Comparison of ENCODE assay signal across 9 mouse cellular contexts in the genomic region with DNA sequence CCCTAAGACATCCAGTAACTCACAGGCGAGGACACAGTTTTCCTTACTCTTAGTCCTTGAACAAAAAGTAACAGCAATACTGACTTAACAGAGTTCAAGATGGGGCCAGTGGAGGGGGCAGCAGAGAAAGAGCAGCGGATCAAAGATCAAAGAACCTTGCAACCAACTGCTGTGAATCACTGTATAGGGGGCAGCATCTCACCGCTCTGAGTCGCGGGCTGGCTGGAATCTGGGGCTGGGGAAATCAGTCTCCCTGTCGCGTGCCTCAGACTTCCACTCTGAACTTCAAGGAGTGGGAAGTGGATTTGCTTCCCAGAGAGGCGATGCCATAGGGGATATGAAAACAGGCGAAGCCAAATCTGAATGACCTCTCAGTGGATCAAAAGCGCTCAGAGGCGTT. TPM values are rescaled to one million over a fixed set of nuclear protein-coding genes. Genes with fewer than 3 reads are reported as not detected.
A peak's percentile ranks its signal among the peaks of the same experiment; 100 is the strongest.
DNase-seq lines count a peak whose midpoint lies in the region; ATAC-seq lines count a peak whose summit lies in the region.
"Had no signal": no experiment of that assay in that cellular context is flagged by ENCODE, and none has a peak within 500 bp of the region (broad histone marks: within the 10 kb centered on the region; RNA-seq: fewer than 3 reads in every experiment).

No protein-coding gene starts in this region.

- H3K27ac ChIP-seq in kidney, embryonic 14.5 days (ENCODE audit: low read depth, low read length): no peak overlapping the region
- H3K27ac ChIP-seq in heart, embryonic 14.5 days (replicated peaks in 1 of 2; ENCODE audit: control insufficient read depth in 1 of 2, insufficient read depth in 1 of 2, low read depth in 2 of 2, low read length in 2 of 2): peak overlapping the region in 1 of 2 experiments; percentile 59; a peak in 2 of 4 replicates
- H3K27ac ChIP-seq in neural tube, embryonic 12.5 days: no peak overlapping the region

- no peak for DNase-seq in kidney, adult 8-10 months
- DNase-seq in adrenal gland, postnatal 36 days: peak; percentile 38 to 65
- peak; percentile 36 for DNase-seq in liver
- DNase-seq in layer of hippocampus, postnatal 25 days (ENCODE audit: extremely low spot score in 1 of 2, low spot score in 1 of 2): no peak

- under 1% methylated on average over 11 of the region's 11 CpGs for WGBS in kidney, embryonic 14.5 days
- WGBS in heart, embryonic 14.5 days: 2% methylated on average over 11 of the region's 11 CpGs
- 1% methylated on average over 11 of the region's 11 CpGs for WGBS in neural tube, embryonic 12.5 days

- ATAC-seq in kidney, embryonic 14.5 days (ENCODE audit: low FRiP score, low TSS enrichment): no peak; the same call in 1 of the 2 replicates
- no peak for ATAC-seq in heart, embryonic 14.5 days (ENCODE audit: insufficient number of reproducible peaks, insufficient read depth, low FRiP score, low read depth)
- no peak for ATAC-seq in neural tube, embryonic 12.5 days (ENCODE audit: low FRiP score, low read depth)
- ATAC-seq in erythroid progenitor cell, adult 5-6 weeks (replicated peaks; ENCODE audit: low FRiP score, poor library complexity, severe bottlenecking): no peak
- ATAC-seq: Patski had no signal

- peak overlapping the region; percentile 94 for H3K4me2 ChIP-seq in kidney, embryonic 14.5 days (replicated peaks; ENCODE audit: low read depth, low read length)
- peak overlapping the region; percentile 77 for H3K4me2 ChIP-seq in heart, embryonic 14.5 days (ENCODE audit: low read length)
- peak overlapping the region; percentile 97 for H3K4me2 ChIP-seq in neural tube, embryonic 12.5 days (replicated peaks)

- no peak overlapping the region for H3K4me3 ChIP-seq in kidney, embryonic 14.5 days (ENCODE audit: low read length)
- peak overlapping the region; percentile 2 to 90; a peak in 3 of 4 replicates for H3K4me3 ChIP-seq in heart, embryonic 14.5 days (ENCODE audit: control insufficient read depth in 1 of 2, insufficient read depth in 1 of 2, low read depth in 1 of 2, low read length in 2 of 2)
- no peak overlapping the region for H3K4me3 ChIP-seq in neural tube, embryonic 12.5 days

- H3K36me3 ChIP-seq in kidney, embryonic 14.5 days (ENCODE audit: control insufficient read depth, insufficient read depth, low read length): no peaks in the 10 kb centered on the region
- H3K36me3 ChIP-seq in heart, embryonic 14.5 days (ENCODE audit: control insufficient read depth, insufficient read depth, low read length): no peaks in the 10 kb centered on the region
- H3K36me3 ChIP-seq in neural tube, embryonic 12.5 days: no peaks in the 10 kb centered on the region

- no peaks in the 10 kb centered on the region for H3K9me3 ChIP-seq in kidney, embryonic 14.5 days (ENCODE audit: control insufficient read depth, low read length)
- no peaks in the 10 kb centered on the region for H3K9me3 ChIP-seq in heart, embryonic 14.5 days (ENCODE audit: control insufficient read depth, low read length)
- H3K9me3 ChIP-seq in neural tube, embryonic 12.5 days: no peaks in the 10 kb centered on the region

- H3K27me3 ChIP-seq in kidney, embryonic 14.5 days (ENCODE audit: control insufficient read depth, insufficient read depth, low read length): no peaks in the 10 kb centered on the region; the same call in none of the 2 replicates
- no peaks in the 10 kb centered on the region for H3K27me3 ChIP-seq in heart, embryonic 14.5 days (ENCODE audit: control insufficient read depth, insufficient read depth, low read length)
- peaks cover 13% of the 10 kb centered on the region; the same call in 1 of the 2 replicates for H3K27me3 ChIP-seq in neural tube, embryonic 12.5 days (replicated peaks)

- no peak overlapping the region for H3K9ac ChIP-seq in kidney, embryonic 14.5 days (ENCODE audit: low read depth, low read length)
- peak overlapping the region; percentile 60 for H3K9ac ChIP-seq in heart, embryonic 14.5 days (ENCODE audit: low read length)
- no peak overlapping the region for H3K9ac ChIP-seq in neural tube, embryonic 12.5 days

- H3K4me1 ChIP-seq in kidney, embryonic 14.5 days (ENCODE audit: control insufficient read depth, insufficient read depth, low read length): 0 out of 2 replicates have a peak, but pooled peaks cover 13% of the 10 kb centered on the region
- H3K4me1 ChIP-seq in heart, embryonic 14.5 days (ENCODE audit: control insufficient read depth in 2 of 2, insufficient read depth in 2 of 2, low read length in 2 of 2): peaks cover 10 to 34% of the 10 kb centered on the region in 2 experiments
- H3K4me1 ChIP-seq in neural tube, embryonic 12.5 days: peaks cover 25% of the 10 kb centered on the region

RNA-seq across cellular contexts. Expression of a gene that starts 1.8 kb away (rescaled TPM):
- 3.1 and 3.3 TPM in 2 replicates for polyA plus RNA-seq in kidney, embryonic 14.5 days (2014; fragmentation: Nextera tagmentation; extraction: Ambion mirVana)
- 10 to 100 TPM; 18.7 to 20.1 TPM for total RNA-seq in adrenal gland, postnatal 36 days (2021)
- polyA plus RNA-seq in heart, embryonic 14.5 days (2014; fragmentation: Nextera tagmentation; extraction: Ambion mirVana): 10.5 and 10.9 TPM in 2 replicates
- 1.4 and 1.7 TPM in 2 replicates for polyA plus RNA-seq in neural tube, embryonic 12.5 days (2016; fragmentation: Nextera tagmentation; extraction: Ambion mirVana)
- 96.8 and 117 TPM in 2 replicates for total RNA-seq in erythroid progenitor cell, adult 5-6 weeks (2015; ENCODE audit: low replicate concordance)
- 70.0 and 92.0 TPM in 2 replicates for total RNA-seq in erythroid progenitor cell, adult 5-6 weeks (2017; ENCODE audit: low replicate concordance)
- total RNA-seq in layer of hippocampus, postnatal 25 days (2021): 10 to 100 TPM; 63.7 to 64.4 TPM

Comparison
In these comparisons a context has a peak if more than half of its experiments do, and no peak if none do; other contexts are left out.
1. H3K4me3 ChIP-seq: peak in heart, embryonic 14.5 days (2 of 2); none in kidney, embryonic 14.5 days (single experiment) and neural tube, embryonic 12.5 days (single experiment).
2. DNase-seq: peak in adrenal gland, postnatal 36 days (2 of 2) and liver (single experiment); none in kidney, adult 8-10 months (0 of 2) and layer of hippocampus, postnatal 25 days (0 of 2).
3. Peak in every context shown above with its lines, with median percentiles within 50 percentile points of each other: H3K4me2 ChIP-seq.